Mouse (Mus musculus) intestine, postnatal 0 days (tissue): ENCODE results near the gene Extl2. TPM values are rescaled to one million over a fixed set of nuclear protein-coding genes. Genes with fewer than 3 reads are reported as not detected.

Experiments used
- ATAC-seq: fragments of 200-750 bp; cut with Nextera tagmentation; 2 replicates; pipeline ENCODE4 v1.8.0; 2017; ENCODE audit warnings: mild to moderate bottlenecking, moderate TSS enrichment, moderate library complexity
- H3K27ac ChIP-seq: fragments of 300-500 bp; sonication (generic); 2 replicates; pipeline ENCODE4 v1.5.1; 2014; ENCODE audit warnings: mild to moderate bottlenecking, low read depth, low read length, moderate library complexity
- H3K27me3 ChIP-seq: fragments of 300-500 bp; sonication (generic); replicated peaks from 2 replicates; pipeline ENCODE4 v1.6.1; 2014; ENCODE audit warnings: low read length, mixed read lengths; ENCODE audit not compliant: control insufficient read depth, insufficient read depth
- H3K36me3 ChIP-seq: fragments of 300-500 bp; sonication (generic); 2 replicates; pipeline ENCODE4 v1.6.1; 2014; ENCODE audit warnings: mild to moderate bottlenecking, moderate library complexity; ENCODE audit not compliant: control insufficient read depth, insufficient read depth
- H3K4me1 ChIP-seq: fragments of 300-500 bp; sonication (generic); replicated peaks from 2 replicates; pipeline ENCODE4 v1.6.1; 2014; ENCODE audit warnings: antibody characterized with exemption, low read length, mixed read lengths; ENCODE audit not compliant: control insufficient read depth, insufficient read depth
- H3K4me2 ChIP-seq: fragments of 300-500 bp; sonication (generic); replicated peaks from 2 replicates; pipeline ENCODE4 v1.6.1; 2014; ENCODE audit warnings: low read depth, mild to moderate bottlenecking, moderate library complexity
- H3K4me3 ChIP-seq: fragments of 300-500 bp; sonication (generic); 2 replicates; pipeline ENCODE4 v1.5.1; 2014; ENCODE audit warnings: low read depth, low read length
- H3K9ac ChIP-seq: fragments of 300-500 bp; sonication (generic); 2 replicates; pipeline ENCODE4 v1.6.1; 2014; ENCODE audit warnings: mild to moderate bottlenecking, low read depth, low read length
- H3K9me3 ChIP-seq: fragments of 300-500 bp; sonication (generic); 2 replicates; pipeline ENCODE4 v1.6.1; 2016; ENCODE audit warnings: mixed run types; ENCODE audit not compliant: control insufficient read depth
- CTCF ChIP-seq: sonication (generic); IDR thresholded peaks from 2 replicates; pipeline ENCODE4 v1.5.1; 2016; ENCODE audit warnings: low read depth, mild to moderate bottlenecking, control low read depth, antibody characterized with exemption, moderate library complexity
- WGBS: fragments of 180-500 bp; shearing (Covaris S2); extraction: QIAGEN DNeasy Blood & Tissue Kit; methylation state at CpG from one replicate; pipeline ENCODE4 v1.1.7; 2014; 5-methylcytosine and 5-hydroxymethylcytosine counted together
- polyA plus RNA-seq: library from polyadenylated mRNA; unstranded; fragments of >200 nt; fragmentation: Nextera tagmentation; extraction: Ambion mirVana; gene quantifications from 2 replicates; pipeline ENCODE4 v1.2.1, GENCODE M21; 2015

Extl2 gene
- polyA plus RNA-seq, 1 experiment from 2014 or later: 10.2 TPM

DNA sequence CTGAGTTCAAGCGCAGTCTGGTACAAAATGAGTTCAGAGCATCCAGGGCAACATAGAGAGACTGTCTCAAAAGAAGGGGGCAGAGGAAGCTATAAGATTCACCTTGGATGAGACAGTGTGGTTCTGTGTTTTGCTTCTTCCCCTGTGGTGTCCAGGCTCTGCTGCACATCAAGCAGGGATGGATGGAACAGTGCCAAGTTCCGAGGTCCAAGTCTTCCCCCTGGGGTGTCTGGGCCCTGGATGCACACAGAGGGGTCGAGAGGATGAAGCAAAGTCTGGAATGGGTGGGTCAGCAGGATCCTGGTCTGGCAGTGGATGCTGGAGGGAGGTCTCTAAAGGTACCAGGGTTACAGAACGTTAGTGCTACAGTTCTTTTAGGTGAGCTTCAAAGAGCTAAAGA is 11.3 kb downstream of the Extl2 start:
- H3K27me3 ChIP-seq: no peaks in the 10 kb centered on the region
- no peak for ATAC-seq
- no peaks in the 10 kb centered on the region for H3K4me1 ChIP-seq
- no peak overlapping the region for H3K27ac ChIP-seq
- H3K9ac ChIP-seq: no peak overlapping the region
- H3K4me3 ChIP-seq: no peak overlapping the region
- no peak overlapping the region for H3K4me2 ChIP-seq
- no peaks in the 10 kb centered on the region for H3K9me3 ChIP-seq
- TF ChIP-seq CTCF: no peak
- H3K36me3 ChIP-seq: no peaks in the 10 kb centered on the region
- 66% methylated on average over 4 of the region's 4 CpGs for WGBS

DNA sequence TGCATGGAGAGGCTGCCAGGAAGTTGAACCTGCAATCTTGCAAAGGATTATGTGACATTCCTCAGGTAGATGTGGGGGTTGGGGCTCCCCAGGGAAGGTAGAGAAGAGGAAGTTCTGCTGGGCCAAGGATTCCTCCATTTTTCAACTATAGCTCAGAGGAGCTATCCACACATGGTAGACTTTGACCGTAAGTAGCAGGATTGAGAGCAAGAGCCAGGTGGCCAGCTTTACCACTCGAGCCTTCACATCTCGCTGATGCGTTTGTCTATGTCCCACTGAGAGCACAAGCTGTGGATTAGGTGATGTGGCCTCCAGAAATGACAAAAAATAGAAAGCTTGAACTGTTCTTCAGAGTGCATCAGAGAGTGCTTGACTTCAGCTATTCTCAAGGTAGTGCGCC is 11.9 kb downstream of the Extl2 start:
- no peaks in the 10 kb centered on the region for H3K4me1 ChIP-seq
- TF ChIP-seq CTCF: no peak
- no peak overlapping the region for H3K27ac ChIP-seq
- H3K4me3 ChIP-seq: no peak overlapping the region
- H3K9ac ChIP-seq: no peak overlapping the region
- no peaks in the 10 kb centered on the region for H3K9me3 ChIP-seq
- WGBS: 88% methylated on average over 5 of the region's 5 CpGs
- no peak for ATAC-seq
- no peaks in the 10 kb centered on the region for H3K27me3 ChIP-seq
- no peak overlapping the region for H3K4me2 ChIP-seq
- peaks cover 2% of the 10 kb centered on the region; the same call in 1 of the 2 replicates for H3K36me3 ChIP-seq

DNA sequence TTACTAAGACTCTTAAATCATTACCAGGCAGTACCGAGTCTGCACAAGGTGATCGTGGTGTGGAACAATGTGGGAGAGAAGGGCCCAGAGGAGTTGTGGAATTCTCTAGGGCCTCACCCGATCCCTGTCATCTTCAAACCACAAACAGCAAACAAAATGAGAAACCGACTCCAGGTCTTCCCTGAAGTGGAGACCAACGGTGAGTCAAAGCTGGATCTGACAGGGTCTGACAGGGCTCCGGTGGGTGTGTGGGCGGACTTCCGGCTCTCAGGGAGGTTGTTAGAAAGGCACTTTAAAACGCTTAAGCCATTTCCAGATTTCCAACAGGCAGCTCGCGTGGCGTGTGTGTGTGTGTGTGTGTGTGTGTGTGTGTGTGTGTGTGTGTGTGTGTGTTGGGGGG is 17.0 kb downstream of the Extl2 start:
- no peak overlapping the region for H3K27ac ChIP-seq
- peaks cover 17% of the 10 kb centered on the region for H3K36me3 ChIP-seq
- no peak for TF ChIP-seq CTCF
- ATAC-seq: no peak
- WGBS: 85% methylated on average over 12 of the region's 12 CpGs
- H3K27me3 ChIP-seq: no peaks in the 10 kb centered on the region
- no peak overlapping the region for H3K4me3 ChIP-seq
- H3K4me2 ChIP-seq: no peak overlapping the region
- H3K9me3 ChIP-seq: no peaks in the 10 kb centered on the region
- no peaks in the 10 kb centered on the region for H3K4me1 ChIP-seq
- H3K9ac ChIP-seq: no peak overlapping the region

DNA sequence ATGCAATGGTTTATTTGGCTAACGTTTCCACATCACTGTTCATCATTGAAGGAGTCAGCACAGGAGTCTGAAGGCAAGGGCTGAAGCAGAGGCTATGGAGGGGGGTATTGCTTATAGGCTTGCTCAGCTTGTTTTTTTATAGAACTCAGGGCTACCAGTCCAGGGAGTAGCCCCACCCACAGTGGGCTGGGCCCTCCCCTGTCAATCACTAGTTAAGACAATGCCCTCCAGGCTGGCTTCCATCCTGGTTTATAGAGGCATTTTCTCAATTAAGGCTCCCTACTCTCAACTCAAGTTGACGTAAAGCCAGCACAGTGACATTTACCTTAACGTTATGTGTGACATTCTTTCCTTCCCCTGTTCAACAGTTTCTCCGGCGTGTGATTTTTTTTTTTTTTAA is 17.4 kb downstream of the Extl2 start:
- no peak overlapping the region for H3K4me3 ChIP-seq
- WGBS: 94% methylated on average over 5 of the region's 5 CpGs
- H3K36me3 ChIP-seq: peaks cover 17% of the 10 kb centered on the region
- no peaks in the 10 kb centered on the region for H3K27me3 ChIP-seq
- H3K4me1 ChIP-seq: no peaks in the 10 kb centered on the region
- no peak for ATAC-seq
- H3K9me3 ChIP-seq: no peaks in the 10 kb centered on the region
- H3K27ac ChIP-seq: no peak overlapping the region
- no peak overlapping the region for H3K9ac ChIP-seq
- no peak overlapping the region for H3K4me2 ChIP-seq
- TF ChIP-seq CTCF: no peak

DNA sequence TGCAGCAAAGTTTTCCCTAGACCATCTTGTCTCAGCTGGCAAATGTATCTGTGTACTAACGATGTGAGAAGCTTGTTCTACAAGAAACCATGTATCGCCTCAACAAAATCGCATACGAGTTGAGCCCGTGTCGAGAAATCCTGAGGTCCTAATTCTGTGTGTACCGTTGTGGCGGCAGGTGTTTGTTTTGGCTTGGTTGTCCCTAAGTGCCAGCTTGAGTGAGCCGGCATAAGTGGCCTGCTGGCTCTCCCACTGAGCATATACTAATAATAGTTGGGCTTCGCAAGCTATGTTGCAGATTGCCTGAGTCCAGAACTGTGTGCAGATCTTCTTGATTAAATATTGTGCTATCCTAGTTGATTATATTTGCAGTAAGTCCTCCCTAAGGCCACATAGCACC is 18.4 kb downstream of the Extl2 start:
- ATAC-seq: no peak
- no peaks in the 10 kb centered on the region for H3K4me1 ChIP-seq
- no peak overlapping the region for H3K9ac ChIP-seq
- H3K27me3 ChIP-seq: no peaks in the 10 kb centered on the region
- H3K36me3 ChIP-seq: peaks cover 17% of the 10 kb centered on the region
- TF ChIP-seq CTCF: no peak
- no peak overlapping the region for H3K4me2 ChIP-seq
- no peak overlapping the region for H3K27ac ChIP-seq
- no peaks in the 10 kb centered on the region for H3K9me3 ChIP-seq
- WGBS: 93% methylated on average over 10 of the region's 10 CpGs
- H3K4me3 ChIP-seq: no peak overlapping the region

DNA sequence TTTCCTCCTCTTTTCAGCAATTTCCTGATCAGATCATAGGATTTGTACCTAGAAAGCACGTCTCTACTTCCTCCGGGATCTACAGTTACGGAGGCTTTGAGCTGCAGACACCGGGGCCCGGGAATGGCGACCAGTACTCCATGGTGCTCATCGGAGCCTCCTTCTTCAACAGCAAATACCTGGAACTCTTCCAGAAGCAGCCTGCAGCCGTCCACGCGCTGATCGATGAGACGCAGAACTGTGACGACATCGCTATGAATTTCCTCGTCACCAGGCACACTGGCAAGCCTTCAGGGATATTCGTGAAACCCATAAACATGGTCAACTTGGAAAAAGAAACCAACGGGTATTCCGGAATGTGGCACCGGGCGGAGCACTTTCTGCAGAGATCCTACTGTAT is 19.7 kb downstream of the Extl2 start:
- no peaks in the 10 kb centered on the region for H3K27me3 ChIP-seq
- H3K4me1 ChIP-seq: no peaks in the 10 kb centered on the region
- no peak overlapping the region for H3K4me2 ChIP-seq
- 94% methylated on average over 20 of the region's 20 CpGs for WGBS
- no peak overlapping the region for H3K4me3 ChIP-seq
- peaks cover 17% of the 10 kb centered on the region for H3K36me3 ChIP-seq
- TF ChIP-seq CTCF: no peak
- no peak overlapping the region for H3K9ac ChIP-seq
- H3K9me3 ChIP-seq: no peaks in the 10 kb centered on the region
- no peak for ATAC-seq
- no peak overlapping the region for H3K27ac ChIP-seq

DNA sequence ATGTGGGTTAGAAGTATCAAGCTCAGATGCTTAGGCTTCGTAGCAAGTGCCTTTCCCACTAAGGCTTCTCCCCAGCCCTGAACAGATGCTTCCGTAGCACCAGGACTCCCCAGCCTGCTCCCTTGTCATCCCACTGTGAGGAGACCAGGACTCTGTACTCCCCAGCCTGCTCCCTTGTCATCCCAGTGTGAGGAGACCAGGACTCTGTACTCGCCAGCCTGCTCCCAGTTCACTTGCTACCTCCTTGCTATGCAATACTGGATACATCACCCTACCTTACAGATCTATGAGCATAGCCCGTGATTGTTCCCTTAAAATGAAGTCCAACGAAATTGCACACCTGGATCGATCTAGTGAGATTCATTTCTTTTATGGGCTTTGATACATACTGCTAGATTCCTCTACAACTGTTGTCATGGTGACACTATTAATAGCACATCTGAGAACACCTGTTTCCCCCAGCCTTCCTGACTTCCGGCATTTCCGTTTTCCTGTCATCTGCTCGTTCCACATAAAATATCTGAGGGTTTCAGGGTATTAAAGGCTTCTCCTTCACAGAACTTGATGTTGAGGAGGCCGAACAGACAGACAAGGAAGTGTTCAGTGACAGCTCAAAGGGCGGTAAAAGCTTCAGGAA is 23.0 kb downstream of the Extl2 start:
- Histone ChIP-seq H3K4me3 (no peak overlapping the region), H3K9me3 (no peaks in the 10 kb centered on the region), H3K9ac (no peak overlapping the region), H3K27me3 (no peaks in the 10 kb centered on the region), H3K36me3 (peaks cover 10% of the 10 kb centered on the region), H3K4me2 (no peak overlapping the region), H3K4me1 (no peaks in the 10 kb centered on the region), H3K27ac (no peak overlapping the region)
- 65% methylated on average over 11 of the region's 11 CpGs for WGBS
- TF ChIP-seq CTCF: no peak
- no peak for ATAC-seq
